Mouse (Mus musculus): ENCODE data around the gene Otud5. TPM values are rescaled to one million over a fixed set of nuclear protein-coding genes. Genes with fewer than 3 reads are reported as not detected.

Gene Otud5
- polyA plus RNA-seq, 1 experiment from 2014 or later = 40.8 TPM

DNA sequence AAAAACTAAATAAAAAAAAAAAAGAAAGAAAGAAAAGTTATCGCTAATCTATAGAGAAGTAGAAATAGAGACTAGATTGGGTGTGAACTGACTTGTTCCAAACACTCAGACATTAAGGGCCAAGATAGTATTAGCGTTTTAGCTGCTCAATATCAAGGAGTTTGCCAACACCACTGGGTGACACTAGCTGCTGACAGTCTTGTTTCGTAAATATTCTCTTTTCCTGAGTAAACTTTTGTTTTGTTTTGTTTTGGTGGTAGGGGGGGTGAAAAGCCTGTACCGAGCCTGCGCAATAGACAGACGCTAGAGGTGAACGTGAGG, 362 bp upstream of the Otud5 start:
- peaks cover 3% of the 10 kb centered on the region; the same call in 1 of the 2 replicates for H3K4me1 ChIP-seq (ENCODE audit: control insufficient read depth, insufficient read depth, low read length)
- peak overlapping the region; percentile 20; the same call in 1 of the 2 replicates for H3K4me3 ChIP-seq (ENCODE audit: low read depth, low read length)
- 14% methylated on average over 7 of the region's 7 CpGs for WGBS
- H3K36me3 ChIP-seq (ENCODE audit: control insufficient read depth, insufficient read depth, low read length) = no peaks in the 10 kb centered on the region
- no peak for DNase-seq (ENCODE audit: low spot score)
- no peaks in the 10 kb centered on the region for H3K9me3 ChIP-seq (ENCODE audit: control insufficient read depth, low read length)
- H3K27ac ChIP-seq (ENCODE audit: low read depth, low read length) = no peak overlapping the region
- H3K9ac ChIP-seq (ENCODE audit: low read length) = no peak overlapping the region
- H3K27me3 ChIP-seq (ENCODE audit: control insufficient read depth, insufficient read depth, low read length) = no peaks in the 10 kb centered on the region
- peak overlapping the region; percentile 36 for H3K4me2 ChIP-seq (ENCODE audit: low read depth)
- ATAC-seq (ENCODE audit: insufficient read depth, low FRiP score, low TSS enrichment) = no peak

- H3K4me3 ChIP-seq (ENCODE audit: low read depth, low read length) = peak overlapping the region; percentile 74
- H3K36me3 ChIP-seq (ENCODE audit: control insufficient read depth, insufficient read depth, low read length) = no peaks in the 10 kb centered on the region
- no peak for DNase-seq (ENCODE audit: low spot score)
- peaks cover 3% of the 10 kb centered on the region; the same call in 1 of the 2 replicates for H3K4me1 ChIP-seq (ENCODE audit: control insufficient read depth, insufficient read depth, low read length)
- WGBS = 10% methylated on average over 32 of the region's 42 CpGs
- peak overlapping the region; percentile 67 for H3K4me2 ChIP-seq (ENCODE audit: low read depth)
- no peak; the same call in 1 of the 2 replicates for ATAC-seq (ENCODE audit: insufficient read depth, low FRiP score, low TSS enrichment)
- no peaks in the 10 kb centered on the region for H3K9me3 ChIP-seq (ENCODE audit: control insufficient read depth, low read length)
- H3K27ac ChIP-seq (ENCODE audit: low read depth, low read length) = peak overlapping the region; percentile 72
- H3K9ac ChIP-seq (ENCODE audit: low read length) = peak overlapping the region; percentile 77
- H3K27me3 ChIP-seq (ENCODE audit: control insufficient read depth, insufficient read depth, low read length) = no peaks in the 10 kb centered on the region
Observed at GRCm38 (mm10) chrX:7842318-7842717, 1.2 kb downstream of the Otud5 start.

DNA sequence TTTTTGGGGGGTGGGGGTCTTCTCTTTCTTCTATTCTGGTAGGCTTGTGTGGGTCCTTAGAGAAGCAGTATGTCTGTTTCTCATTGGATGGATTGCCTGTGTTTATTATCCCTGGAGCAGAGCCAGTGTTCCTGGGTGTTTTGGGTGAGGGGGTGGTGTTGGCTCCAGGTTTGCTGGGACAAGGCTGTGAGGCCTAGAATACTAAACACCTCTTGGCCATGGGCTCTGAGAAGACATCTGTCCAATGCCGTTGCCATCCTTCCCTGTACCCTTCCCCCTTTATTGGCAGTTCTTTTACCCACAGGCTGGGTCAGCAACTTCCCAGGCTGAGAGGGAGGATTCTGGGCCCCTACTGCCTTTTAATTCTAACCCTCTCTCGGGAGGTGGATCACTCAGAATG, 6.7 kb downstream of the Otud5 start:
- ATAC-seq (ENCODE audit: insufficient read depth, low FRiP score, low TSS enrichment) (no peak), DNase-seq (ENCODE audit: low spot score) (no peak)
- Histone ChIP-seq H3K4me3 (ENCODE audit: low read depth, low read length) (no peak overlapping the region), H3K27me3 (ENCODE audit: control insufficient read depth, insufficient read depth, low read length) (no peaks in the 10 kb centered on the region), H3K4me1 (ENCODE audit: control insufficient read depth, insufficient read depth, low read length) (peaks cover 3% of the 10 kb centered on the region; the same call in 1 of the 2 replicates), H3K27ac (ENCODE audit: low read depth, low read length) (no peak overlapping the region), H3K36me3 (ENCODE audit: control insufficient read depth, insufficient read depth, low read length) (no peaks in the 10 kb centered on the region), H3K9ac (ENCODE audit: low read length) (no peak overlapping the region), H3K9me3 (ENCODE audit: control insufficient read depth, low read length) (no peaks in the 10 kb centered on the region), H3K4me2 (ENCODE audit: low read depth) (no peak overlapping the region)
- WGBS = 90% methylated on average over 2 of the region's 2 CpGs

DNA sequence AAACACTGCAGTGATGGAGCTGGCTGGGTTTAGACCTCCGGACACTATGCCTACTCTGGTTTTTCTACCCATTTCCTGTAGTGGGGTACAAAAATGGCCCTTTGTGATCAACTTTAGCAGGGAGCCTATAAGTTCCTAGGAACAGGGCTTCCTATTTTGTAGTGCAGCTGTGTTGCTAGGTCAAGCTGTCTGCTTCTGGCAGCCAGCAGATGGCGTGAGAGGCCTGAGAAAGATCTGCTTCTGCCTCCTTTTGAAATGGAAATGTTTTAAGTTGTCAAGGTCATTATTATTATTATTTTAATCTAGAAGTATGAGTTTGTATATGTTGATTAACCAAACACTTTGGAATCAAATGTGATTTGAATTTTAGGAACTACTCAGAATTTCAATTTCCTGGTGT, 13.4 kb downstream of the Otud5 start:
- Histone ChIP-seq H3K9me3 (ENCODE audit: control insufficient read depth, low read length) (no peaks in the 10 kb centered on the region), H3K36me3 (ENCODE audit: control insufficient read depth, insufficient read depth, low read length) (no peaks in the 10 kb centered on the region), H3K27ac (ENCODE audit: low read depth, low read length) (no peak overlapping the region), H3K27me3 (ENCODE audit: control insufficient read depth, insufficient read depth, low read length) (no peaks in the 10 kb centered on the region), H3K4me1 (ENCODE audit: control insufficient read depth, insufficient read depth, low read length) (no peaks in the 10 kb centered on the region), H3K4me3 (ENCODE audit: low read depth, low read length) (no peak overlapping the region), H3K9ac (ENCODE audit: low read length) (no peak overlapping the region), H3K4me2 (ENCODE audit: low read depth) (no peak overlapping the region)
- WGBS = 59% methylated on average over 2 of the region's 2 CpGs
- no peak for ATAC-seq (ENCODE audit: insufficient read depth, low FRiP score, low TSS enrichment)
- DNase-seq (ENCODE audit: low spot score) = no peak

GRCm38 (mm10) chrX:7859191-7859753, 18.1 kb downstream of the Otud5 start:
- H3K36me3 ChIP-seq (ENCODE audit: control insufficient read depth, insufficient read depth, low read length) = no peaks in the 10 kb centered on the region
- H3K9ac ChIP-seq (ENCODE audit: low read length) = no peak overlapping the region
- 80% methylated on average over 3 of the region's 3 CpGs for WGBS
- H3K4me2 ChIP-seq (ENCODE audit: low read depth) = no peak overlapping the region
- H3K9me3 ChIP-seq (ENCODE audit: control insufficient read depth, low read length) = no peaks in the 10 kb centered on the region
- H3K4me3 ChIP-seq (ENCODE audit: low read depth, low read length) = no peak overlapping the region
- no peaks in the 10 kb centered on the region for H3K4me1 ChIP-seq (ENCODE audit: control insufficient read depth, insufficient read depth, low read length)
- no peak for ATAC-seq (ENCODE audit: insufficient read depth, low FRiP score, low TSS enrichment)
- DNase-seq (ENCODE audit: low spot score) = no peak
- H3K27me3 ChIP-seq (ENCODE audit: control insufficient read depth, insufficient read depth, low read length) = no peaks in the 10 kb centered on the region
- H3K27ac ChIP-seq (ENCODE audit: low read depth, low read length) = no peak overlapping the region

DNA sequence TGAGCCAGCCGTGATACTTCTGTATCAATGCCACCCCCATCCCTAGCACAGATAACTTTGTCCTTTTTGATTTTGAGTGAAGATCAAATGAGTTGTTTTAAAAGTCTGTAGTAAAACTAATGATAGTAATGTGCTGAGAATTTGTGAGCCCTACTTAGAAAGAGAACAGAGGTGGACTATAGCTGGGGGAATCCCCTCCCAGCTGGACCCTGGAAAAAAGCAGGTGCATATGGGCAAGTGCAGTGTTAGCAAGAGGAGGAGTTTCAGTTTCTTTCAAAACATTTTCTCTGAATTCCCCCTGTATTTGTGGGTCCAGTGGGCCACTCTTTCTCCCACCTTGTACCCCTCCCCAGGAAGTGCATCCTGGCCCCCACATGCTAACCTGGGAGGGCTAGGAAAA, 22.0 kb downstream of the Otud5 start:
- Histone ChIP-seq H3K4me2 (ENCODE audit: low read depth) (no peak overlapping the region), H3K9me3 (ENCODE audit: control insufficient read depth, low read length) (no peaks in the 10 kb centered on the region), H3K36me3 (ENCODE audit: control insufficient read depth, insufficient read depth, low read length) (no peaks in the 10 kb centered on the region), H3K4me3 (ENCODE audit: low read depth, low read length) (no peak overlapping the region), H3K27me3 (ENCODE audit: control insufficient read depth, insufficient read depth, low read length) (no peaks in the 10 kb centered on the region), H3K4me1 (ENCODE audit: control insufficient read depth, insufficient read depth, low read length) (no peaks in the 10 kb centered on the region), H3K9ac (ENCODE audit: low read length) (no peak overlapping the region), H3K27ac (ENCODE audit: low read depth, low read length) (no peak overlapping the region)
- 90% methylated on average over 1 of the region's 1 CpGs for WGBS
- DNase-seq (ENCODE audit: low spot score) = no peak
- no peak for ATAC-seq (ENCODE audit: insufficient read depth, low FRiP score, low TSS enrichment)

- no peak overlapping the region for H3K4me3 ChIP-seq (ENCODE audit: low read depth, low read length)
- no peaks in the 10 kb centered on the region for H3K27me3 ChIP-seq (ENCODE audit: control insufficient read depth, insufficient read depth, low read length)
- no peak overlapping the region for H3K9ac ChIP-seq (ENCODE audit: low read length)
- H3K4me1 ChIP-seq (ENCODE audit: control insufficient read depth, insufficient read depth, low read length) = no peaks in the 10 kb centered on the region
- no peak for ATAC-seq (ENCODE audit: insufficient read depth, low FRiP score, low TSS enrichment)
- no peaks in the 10 kb centered on the region for H3K9me3 ChIP-seq (ENCODE audit: control insufficient read depth, low read length)
- DNase-seq (ENCODE audit: low spot score) = no peak
- WGBS = 78% methylated on average over 3 of the region's 3 CpGs
- H3K36me3 ChIP-seq (ENCODE audit: control insufficient read depth, insufficient read depth, low read length) = no peaks in the 10 kb centered on the region
- H3K4me2 ChIP-seq (ENCODE audit: low read depth) = no peak overlapping the region
- no peak overlapping the region for H3K27ac ChIP-seq (ENCODE audit: low read depth, low read length)
Observed at GRCm38 (mm10) chrX:7864551-7864950, 23.4 kb downstream of the Otud5 start.

DNA sequence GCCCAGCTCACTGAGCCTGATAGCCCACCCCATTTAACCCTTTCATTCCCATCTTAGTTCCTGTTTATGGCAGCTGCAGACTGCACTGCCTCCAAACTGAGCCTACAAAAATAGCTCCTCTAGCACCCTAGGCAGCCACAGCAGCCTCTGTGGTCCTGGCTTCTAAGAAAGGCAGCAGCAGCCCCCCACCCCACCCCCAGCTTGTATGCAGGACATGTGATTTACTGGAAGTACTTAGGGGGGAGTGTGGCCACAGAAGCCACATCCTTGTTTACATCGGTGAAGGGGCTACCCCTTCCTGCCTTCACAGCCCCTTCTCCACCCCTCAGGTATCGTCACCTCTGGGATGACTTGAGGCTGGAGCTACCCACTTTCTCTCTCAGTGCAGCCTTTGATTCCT, 24.2 kb downstream of the Otud5 start:
- H3K9me3 ChIP-seq (ENCODE audit: control insufficient read depth, low read length) = no peaks in the 10 kb centered on the region
- WGBS = 85% methylated on average over 2 of the region's 2 CpGs
- ATAC-seq (ENCODE audit: insufficient read depth, low FRiP score, low TSS enrichment) (no peak), DNase-seq (ENCODE audit: low spot score) (no peak)
- H3K36me3 ChIP-seq (ENCODE audit: control insufficient read depth, insufficient read depth, low read length) = no peaks in the 10 kb centered on the region
- H3K27ac ChIP-seq (ENCODE audit: low read depth, low read length) = no peak overlapping the region
- no peak overlapping the region for H3K4me2 ChIP-seq (ENCODE audit: low read depth)
- no peaks in the 10 kb centered on the region for H3K4me1 ChIP-seq (ENCODE audit: control insufficient read depth, insufficient read depth, low read length)
- no peak overlapping the region for H3K4me3 ChIP-seq (ENCODE audit: low read depth, low read length)
- no peaks in the 10 kb centered on the region for H3K27me3 ChIP-seq (ENCODE audit: control insufficient read depth, insufficient read depth, low read length)
- no peak overlapping the region for H3K9ac ChIP-seq (ENCODE audit: low read length)

DNA sequence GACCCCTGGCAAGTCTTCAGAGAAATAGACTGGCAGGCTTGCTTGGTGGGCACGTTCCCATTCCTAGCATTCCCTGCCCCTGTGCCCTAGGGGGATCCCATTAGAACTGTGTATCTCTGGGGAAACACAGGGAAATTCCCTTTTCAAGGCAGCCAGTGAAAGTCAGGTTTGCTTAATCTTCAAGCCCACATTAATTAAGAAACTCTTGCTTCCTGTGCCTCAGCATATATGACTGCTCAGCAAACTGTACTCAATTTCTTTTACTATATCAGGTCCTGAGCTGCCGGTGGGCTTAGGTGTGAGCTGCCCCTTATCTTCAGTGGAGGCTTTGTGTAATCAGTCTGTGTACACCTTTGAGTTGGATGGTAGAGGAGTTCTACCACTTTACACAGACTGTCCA, 24.6 kb downstream of the Otud5 start:
- H3K4me3 ChIP-seq (ENCODE audit: low read depth, low read length) = no peak overlapping the region

More for the DNA sequence above, 24.6 kb downstream of the Otud5 start:
- no peaks in the 10 kb centered on the region for H3K4me1 ChIP-seq (ENCODE audit: control insufficient read depth, insufficient read depth, low read length)
- 63% methylated on average over 2 of the region's 2 CpGs for WGBS
- H3K9ac ChIP-seq (ENCODE audit: low read length) = no peak overlapping the region
- no peak for DNase-seq (ENCODE audit: low spot score)
- no peak overlapping the region for H3K4me2 ChIP-seq (ENCODE audit: low read depth)
- no peaks in the 10 kb centered on the region for H3K9me3 ChIP-seq (ENCODE audit: control insufficient read depth, low read length)
- no peaks in the 10 kb centered on the region for H3K36me3 ChIP-seq (ENCODE audit: control insufficient read depth, insufficient read depth, low read length)
- no peak overlapping the region for H3K27ac ChIP-seq (ENCODE audit: low read depth, low read length)
- H3K27me3 ChIP-seq (ENCODE audit: control insufficient read depth, insufficient read depth, low read length) = no peaks in the 10 kb centered on the region
- no peak for ATAC-seq (ENCODE audit: insufficient read depth, low FRiP score, low TSS enrichment)

Data from neural tube, embryonic 11.5 days (tissue).